Mouse (Mus musculus) cortical plate, adult 2 months (tissue): Measurements from ENCODE around the gene Mkln1.

Source experiments
- CTCF ChIP-seq: fragments of 200-500 bp; IDR thresholded peaks from 2 replicates; pipeline ENCODE4 v1.5.1; 2011; ENCODE audit warnings: mild to moderate bottlenecking, control low read depth, low read length; ENCODE audit not compliant: insufficient read depth; ENCODE audit errors: extremely low read depth
- POLR2A ChIP-seq: fragments of 200-500 bp; IDR thresholded peaks from 2 replicates; pipeline ENCODE4 v1.6.1; 2011; ENCODE audit warnings: mild to moderate bottlenecking, low read length, control low read depth; ENCODE audit not compliant: insufficient read depth; ENCODE audit errors: extremely low read depth

DNA sequence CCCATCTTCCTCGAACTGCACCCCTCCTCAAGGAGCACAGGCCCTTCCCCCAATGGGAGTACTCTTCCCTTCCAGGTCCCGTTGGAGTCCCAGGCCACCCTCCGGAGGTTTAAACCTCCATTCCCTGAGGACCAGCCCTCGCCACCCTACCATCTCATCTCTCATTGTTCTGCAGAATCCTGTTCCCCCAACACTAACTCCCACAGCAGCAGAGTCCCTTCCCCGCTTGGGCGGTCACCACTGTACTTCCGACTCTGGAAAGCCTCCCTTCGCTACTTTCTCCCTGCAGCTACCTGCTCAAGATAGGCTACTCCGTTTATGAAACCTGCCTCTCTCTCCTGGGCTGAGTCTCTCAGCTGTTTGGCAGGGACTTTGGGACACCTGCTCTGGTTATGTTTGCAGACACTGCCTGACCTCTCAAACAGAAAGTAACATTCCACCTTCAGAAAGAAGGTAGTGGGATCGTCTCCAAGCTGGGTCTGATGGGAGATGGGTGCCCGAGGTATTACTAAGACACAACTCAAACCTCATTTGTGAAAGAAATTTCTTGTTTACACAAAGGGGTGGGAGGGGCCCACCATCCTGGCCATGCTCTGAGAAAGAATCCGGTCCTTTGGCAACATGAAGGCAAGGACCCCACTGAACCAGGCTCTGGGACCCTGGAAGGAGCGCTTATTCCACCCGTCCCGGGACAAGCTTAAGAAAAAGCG lies 164.0 kb downstream of the Mkln1 start:
- TF ChIP-seq CTCF, result no peak
- no peak for TF ChIP-seq POLR2A
